Mouse (Mus musculus): Measurements from ENCODE around the gene Fez2.

The Fez2 gene

GRCm38 (mm10) chr17:78417381-78418281, at the start of gene Fez2:
Fez2 (minus strand) TSS chr17:78418152.
- peak; percentile 95 for DNase-seq

- DNase-seq, result no peak
These were observed 47.5 kb upstream of the Fez2 start for GRCm38 (mm10) chr17:78465500-78465899.

- DNase-seq, result no peak
These were observed 47.1 kb upstream of the Fez2 start for GRCm38 (mm10) chr17:78465071-78465470.

GRCm38 (mm10) chr17:78460140-78460539, 42.2 kb upstream of the Fez2 start:
- DNase-seq, result no peak

GRCm38 (mm10) chr17:78455556-78455955, 37.6 kb upstream of the Fez2 start:
- DNase-seq, result no peak

GRCm38 (mm10) chr17:78455114-78455513, 37.2 kb upstream of the Fez2 start:
- peak; percentile 82 for DNase-seq

GRCm38 (mm10) chr17:78454189-78454977, 36.4 kb upstream of the Fez2 start:
- peak; percentile 28 for DNase-seq

GRCm38 (mm10) chr17:78453529-78453928, 35.6 kb upstream of the Fez2 start:
- DNase-seq, result no peak

- peak; percentile 57 for DNase-seq
These were observed 33.9 kb upstream of the Fez2 start for GRCm38 (mm10) chr17:78451886-78452285.

GRCm38 (mm10) chr17:78451332-78451793, 33.4 kb upstream of the Fez2 start:
- DNase-seq, result no peak

- DNase-seq, result no peak
These were observed 31.8 kb upstream of the Fez2 start for GRCm38 (mm10) chr17:78449635-78450197.

- DNase-seq, result no peak
These were observed 26.9 kb upstream of the Fez2 start for GRCm38 (mm10) chr17:78444826-78445225.

- DNase-seq, result no peak
These were observed 22.8 kb upstream of the Fez2 start for GRCm38 (mm10) chr17:78440771-78441170.

GRCm38 (mm10) chr17:78437161-78437560, 19.2 kb upstream of the Fez2 start:
- no peak for DNase-seq

- no peak for DNase-seq
These were observed 17.7 kb upstream of the Fez2 start for GRCm38 (mm10) chr17:78435661-78436060.

- peak; percentile 69 for DNase-seq
These were observed 16.8 kb upstream of the Fez2 start for GRCm38 (mm10) chr17:78434746-78435145.

- DNase-seq, result no peak
These were observed 12.4 kb upstream of the Fez2 start for GRCm38 (mm10) chr17:78430374-78430773.

GRCm38 (mm10) chr17:78429051-78429450, 11.1 kb upstream of the Fez2 start:
- no peak for DNase-seq

- no peak for DNase-seq
These were observed 7.1 kb upstream of the Fez2 start for GRCm38 (mm10) chr17:78425026-78425425.

GRCm38 (mm10) chr17:78419216-78419615, 1.3 kb upstream of the Fez2 start:
- DNase-seq, result no peak

GRCm38 (mm10) chr17:78415255-78415654, 2.7 kb downstream of the Fez2 start:
- no peak for DNase-seq

- peak; percentile 54 for DNase-seq
These were observed 8.1 kb downstream of the Fez2 start for GRCm38 (mm10) chr17:78409900-78410299.

GRCm38 (mm10) chr17:78408386-78408785, 9.6 kb downstream of the Fez2 start:
- DNase-seq, result no peak
